Mouse (Mus musculus) liver, embryonic 14.5 days (tissue): ENCODE measurements at regions not wholly inside any gene's neighbourhood (a gene's known extent, or its start where the extent isn't known, plus 50 kb on each side); places are given as distances from the start of the nearest gene placed in this dataset.

Experiments
- CTCF ChIP-seq: IDR thresholded peaks from 2 replicates; pipeline ENCODE4 v1.5.1; 2016; ENCODE audit warnings: antibody characterized with exemption, low read depth, control low read depth
- EP300 ChIP-seq: IDR thresholded peaks from 2 replicates; pipeline ENCODE4 v1.6.1; 2016; ENCODE audit warnings: antibody characterized with exemption, low read depth

DNA sequence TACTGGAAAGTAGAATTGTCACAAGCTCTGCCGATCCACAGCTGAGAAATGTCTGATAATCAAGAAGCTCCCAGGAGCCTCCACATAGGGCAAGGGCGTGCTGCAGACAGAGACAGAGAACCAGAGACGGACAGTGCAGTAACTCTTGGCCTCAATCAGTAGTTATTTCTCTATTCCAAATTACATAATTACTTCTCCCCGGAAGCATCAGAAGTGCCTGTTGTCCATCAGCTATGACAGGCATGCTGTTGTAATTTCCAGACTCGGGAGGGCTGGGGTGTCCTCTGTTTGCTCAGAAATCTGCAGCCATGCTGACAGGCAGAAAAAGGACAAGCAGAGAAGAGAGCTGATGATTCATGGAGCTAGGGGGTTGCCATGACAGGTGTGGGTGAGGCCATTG is 56.9 kb upstream of the Ppp1r26 start:
- TF ChIP-seq CTCF, result no peak
- TF ChIP-seq EP300, result no peak
